Mouse (Mus musculus): ENCODE results near the gene Sgcd.

DNA sequence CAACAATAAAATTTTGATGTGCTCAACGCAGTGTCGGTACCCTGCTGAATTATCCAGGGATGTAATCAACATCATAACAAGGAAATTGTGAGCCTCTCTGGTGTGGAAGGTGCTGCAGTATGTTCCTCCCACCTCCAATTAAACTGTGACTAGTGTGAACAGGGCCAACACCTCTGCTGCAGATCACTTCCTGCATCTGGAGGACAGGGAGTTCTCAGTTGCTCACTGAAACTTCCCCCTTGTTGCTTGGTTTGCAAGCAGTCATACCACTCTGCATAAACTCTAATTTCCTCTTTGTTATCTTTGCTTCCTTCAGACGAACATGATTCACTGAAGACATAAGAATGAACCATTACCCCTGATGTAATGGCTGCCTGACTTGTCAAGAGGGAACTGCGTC lies 925.1 kb downstream of the Sgcd start:
- TF ChIP-seq POLR2A (IDR thresholded peaks at IDR 0.05; ENCODE audit: extremely low read depth, insufficient read depth, low read length) (no peak), CTCF (IDR thresholded peaks at IDR 0.05; ENCODE audit: extremely low read depth, insufficient read depth, low read length) (no peak)

Data from cortical plate, adult 2 months (tissue).